Mouse (Mus musculus) left cerebral cortex, adult 9 months (tissue): ENCODE results near the gene Sp3.
A peak's percentile ranks its signal among the peaks of the same experiment; 100 is the strongest.
"Not testable (repeated sequence)": the region's sequence is repeated elsewhere in the genome, so short reads cannot be mapped to it uniquely, and the experiment has no call there.

ENCODE experiments used
- DNase-seq, 2 experiments: peaks; one replicate each; pipeline ENCODE4 v3.0.0; 2022; ENCODE audit warnings: low spot score in 2 of 2

The Sp3 gene

DNA sequence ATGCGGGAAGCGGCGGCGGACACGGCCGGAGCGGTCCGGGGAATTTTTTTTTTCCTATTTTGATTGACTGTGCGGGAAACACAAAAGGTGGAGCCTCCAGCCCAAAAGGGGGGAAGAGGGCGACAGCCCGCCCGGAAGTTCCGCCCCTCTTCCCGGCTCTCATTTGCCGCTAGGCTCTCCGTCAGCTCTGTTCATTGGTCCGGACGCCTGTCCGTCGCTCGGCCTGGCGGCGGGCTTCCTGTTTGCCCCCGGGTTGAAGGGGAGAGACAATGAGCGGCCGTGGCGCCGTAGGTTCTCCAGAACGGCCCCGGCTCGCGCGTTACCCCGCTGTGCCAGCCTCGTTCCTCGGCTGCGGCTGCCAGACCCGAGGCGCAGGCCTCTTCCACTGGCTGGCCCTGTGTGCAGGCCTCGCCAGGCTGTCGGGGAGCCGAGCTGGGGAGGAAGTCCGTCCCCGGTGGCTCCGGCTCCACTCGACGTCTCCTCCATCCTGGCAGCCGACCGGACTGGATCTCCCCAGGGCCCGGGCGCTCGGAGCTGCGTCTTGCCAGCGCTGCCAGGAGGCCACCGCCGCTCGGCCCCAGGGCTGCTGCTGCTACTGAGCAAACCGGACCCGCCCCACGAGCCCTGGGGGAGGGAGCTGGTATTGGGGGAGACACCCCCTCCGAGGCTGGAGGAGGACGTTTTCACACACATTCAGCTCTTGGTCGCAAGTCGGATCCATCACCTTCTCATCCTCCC is at the start of gene Sp3:
TSS of gene Sp3 (minus strand) at position 110 of the 738 bp plus-strand sequence.
- peak; percentile 93 to 97 for DNase-seq

DNA sequence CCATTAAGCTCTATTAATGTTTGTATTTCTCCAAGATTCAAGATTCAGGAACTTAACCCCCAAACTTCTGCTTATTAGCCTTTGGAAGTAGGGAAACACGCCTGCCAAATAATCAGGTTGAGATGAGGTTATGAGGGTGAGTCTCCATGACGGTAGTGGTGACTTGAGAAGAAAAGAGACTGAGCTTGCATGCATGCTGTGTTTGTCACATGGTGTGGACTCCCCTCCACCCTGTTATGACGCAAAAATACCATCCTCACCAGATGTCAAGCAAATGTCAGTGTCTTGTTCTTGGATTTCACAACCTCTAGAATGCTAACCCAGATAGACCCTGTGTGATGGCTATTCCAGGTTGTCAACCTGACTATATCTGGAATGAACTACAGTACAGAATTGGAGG is 49.6 kb upstream of the Sp3 start:
- DNase-seq, result no peak

DNA sequence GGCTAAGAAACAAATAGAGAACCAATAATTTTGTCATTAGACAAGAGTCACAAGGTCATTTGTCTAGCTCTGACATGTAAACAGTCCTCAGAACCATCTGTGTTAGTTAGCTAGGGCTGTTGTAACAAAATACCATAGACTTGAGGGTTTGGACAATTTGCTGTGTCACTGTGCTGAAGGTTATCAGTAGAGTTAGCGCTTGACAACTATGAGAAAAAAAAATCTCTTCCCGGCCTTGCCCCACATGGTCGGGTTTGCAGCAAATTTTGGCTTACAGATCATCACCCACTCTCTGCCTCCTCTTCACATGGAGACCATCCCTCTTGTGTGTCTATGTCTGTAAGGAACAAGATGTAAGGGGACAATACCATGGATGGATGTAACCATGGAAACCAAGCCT is 47.8 kb upstream of the Sp3 start:
- no peak for DNase-seq

DNA sequence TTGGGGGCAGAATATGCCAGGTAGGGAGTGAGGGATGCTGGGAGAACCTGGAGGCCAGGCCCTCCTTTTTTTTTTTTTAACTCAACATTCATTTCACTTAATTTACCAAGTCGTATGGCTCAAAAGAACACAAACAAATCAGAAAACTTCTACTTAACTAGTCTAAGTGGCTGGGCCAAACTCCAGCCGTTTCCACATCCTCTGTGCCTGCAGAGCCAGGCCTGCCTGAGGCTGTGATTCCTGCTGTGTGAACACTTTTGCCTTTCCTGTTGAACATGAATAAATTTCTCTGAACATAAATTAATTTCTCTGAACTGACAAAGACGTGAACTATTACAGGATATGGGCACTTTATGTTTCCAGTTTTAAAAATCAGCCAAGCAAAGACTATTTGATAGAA is 46.9 kb upstream of the Sp3 start:
- no peak for DNase-seq

DNA sequence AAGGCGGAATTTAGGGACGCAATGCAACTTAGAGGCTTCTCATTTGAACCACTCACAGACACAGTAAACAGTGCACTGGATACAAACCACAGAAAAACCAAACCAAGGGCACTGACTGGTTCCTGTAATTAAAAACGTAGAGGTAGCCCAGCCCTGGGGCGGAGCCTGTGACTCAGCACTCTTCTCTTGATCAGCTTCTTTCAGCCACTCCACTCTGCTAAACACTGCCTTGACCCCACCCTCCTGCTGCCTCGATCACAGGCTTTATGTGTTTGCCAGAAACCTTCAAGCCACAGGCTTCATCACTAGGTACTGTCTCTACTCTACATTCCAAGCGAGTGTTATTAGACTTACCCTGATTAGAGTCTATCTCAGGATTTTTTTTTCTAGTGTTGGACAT is 43.6 kb upstream of the Sp3 start:
- no peak for DNase-seq

DNA sequence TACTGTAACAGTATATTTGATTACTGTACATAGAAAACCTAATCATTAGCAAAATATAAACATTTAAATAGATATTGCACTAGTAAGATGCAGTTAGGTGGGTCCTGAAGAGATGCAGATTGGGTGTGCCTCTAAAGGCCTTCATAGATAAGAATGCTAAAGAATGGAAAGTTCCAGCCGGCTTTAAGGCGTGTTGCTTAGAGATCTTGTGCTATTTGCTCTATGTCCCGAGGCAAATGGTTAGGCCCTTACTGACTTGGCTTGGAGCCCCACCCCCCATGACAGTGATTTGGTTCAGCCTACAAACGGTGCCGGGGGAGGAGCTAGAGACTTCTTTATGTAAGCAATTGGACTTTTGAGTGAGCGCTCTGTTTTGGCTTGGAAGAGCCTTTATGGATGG is 40.8 kb upstream of the Sp3 start:
- no peak for DNase-seq

DNA sequence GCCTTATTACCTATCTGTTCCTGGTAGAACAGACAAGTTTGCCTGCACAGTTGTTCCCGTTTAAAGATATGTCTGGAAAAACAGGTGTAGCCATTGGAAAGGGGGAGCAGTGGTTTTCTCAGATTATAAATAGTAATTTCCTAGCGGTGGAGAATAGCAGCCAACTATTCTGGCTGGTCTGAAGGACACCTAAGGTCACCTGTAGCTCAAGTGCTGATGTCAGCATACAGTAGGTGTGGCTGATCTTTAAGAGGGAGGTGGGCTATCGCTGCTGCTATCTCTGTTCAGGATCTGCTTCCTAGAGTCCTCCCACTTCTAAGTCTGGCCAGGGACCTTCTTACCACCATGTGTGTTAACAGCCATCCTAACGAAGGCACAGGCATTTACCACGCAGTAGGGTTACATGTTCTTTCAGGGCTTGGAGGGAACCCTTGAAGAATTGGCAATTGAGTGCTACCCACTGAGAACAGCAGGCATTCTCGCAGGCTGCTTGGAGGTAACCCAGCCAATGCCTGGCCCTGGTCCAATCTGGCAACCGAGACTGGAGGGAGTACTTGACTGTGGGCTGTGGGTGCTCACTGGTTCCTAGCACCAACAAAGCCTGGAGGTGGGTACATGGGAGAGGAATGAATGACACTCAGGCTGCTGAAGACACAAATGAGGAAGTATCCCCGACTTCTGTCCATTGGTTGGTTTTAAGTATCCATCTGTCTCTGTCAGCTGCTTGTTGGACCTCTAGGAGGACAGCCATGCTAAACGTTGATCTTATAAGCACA is 39.3 kb upstream of the Sp3 start:
- DNase-seq, result peak in 1 of 2 experiments; percentile 78

DNA sequence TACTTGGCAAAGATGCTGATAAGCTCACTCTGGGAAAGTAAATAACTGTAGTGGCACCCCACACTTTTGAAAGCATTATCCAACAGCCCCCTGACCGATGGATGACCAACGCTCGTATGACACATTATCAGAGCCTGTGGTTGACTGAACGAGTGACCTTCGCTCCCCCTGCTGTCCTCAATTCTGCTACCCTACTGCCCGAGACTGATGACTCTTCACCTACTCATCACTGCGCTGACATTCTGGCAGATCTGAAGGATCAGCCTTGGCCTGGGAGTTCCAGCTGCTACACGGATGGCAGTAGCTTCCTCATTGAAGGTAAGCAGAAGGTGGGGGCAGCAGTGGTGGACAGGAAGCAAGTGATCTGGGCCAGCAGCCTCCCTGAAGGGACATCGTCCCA is 33.8 kb upstream of the Sp3 start:
- DNase-seq, result not testable (repeated sequence)

DNA sequence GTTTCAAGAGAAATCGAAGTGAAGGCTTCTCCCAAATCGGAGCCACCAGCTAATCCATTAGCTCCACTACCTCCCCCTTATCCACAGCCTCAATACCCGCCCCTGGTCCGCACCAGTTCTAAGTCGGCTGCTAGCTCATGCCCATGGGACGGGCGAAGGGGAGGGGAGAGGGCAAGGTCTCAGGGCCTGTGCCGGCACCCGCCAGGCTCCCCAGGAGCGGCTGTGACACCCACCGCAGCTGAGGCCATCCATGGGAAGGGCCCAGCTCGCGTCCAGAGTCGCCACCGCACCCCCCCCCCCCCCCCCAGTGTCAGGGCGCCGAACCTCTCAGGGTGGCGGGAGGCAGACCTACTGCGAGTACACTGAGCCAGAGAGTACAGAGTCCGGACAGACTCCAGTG is 32.4 kb upstream of the Sp3 start:
- no peak for DNase-seq

DNA sequence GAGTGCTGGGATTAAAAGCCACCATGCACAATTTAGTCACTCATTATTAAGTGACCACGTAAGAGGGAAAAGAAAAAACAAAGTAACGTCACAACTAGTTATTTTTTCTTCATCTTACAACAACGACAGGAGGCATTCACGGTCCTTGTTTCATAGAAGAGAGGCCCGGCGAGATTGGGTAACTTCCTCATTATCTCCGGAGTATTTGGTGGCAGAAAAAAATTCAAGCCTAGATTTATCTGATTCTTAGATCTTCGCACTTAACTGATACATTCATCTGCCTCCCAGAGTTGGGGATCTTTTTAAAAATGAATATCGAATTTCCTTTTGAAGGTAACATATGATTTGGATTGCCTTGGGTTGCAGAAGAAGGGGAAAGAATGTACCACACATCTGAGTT is 27.2 kb upstream of the Sp3 start:
- no peak for DNase-seq

DNA sequence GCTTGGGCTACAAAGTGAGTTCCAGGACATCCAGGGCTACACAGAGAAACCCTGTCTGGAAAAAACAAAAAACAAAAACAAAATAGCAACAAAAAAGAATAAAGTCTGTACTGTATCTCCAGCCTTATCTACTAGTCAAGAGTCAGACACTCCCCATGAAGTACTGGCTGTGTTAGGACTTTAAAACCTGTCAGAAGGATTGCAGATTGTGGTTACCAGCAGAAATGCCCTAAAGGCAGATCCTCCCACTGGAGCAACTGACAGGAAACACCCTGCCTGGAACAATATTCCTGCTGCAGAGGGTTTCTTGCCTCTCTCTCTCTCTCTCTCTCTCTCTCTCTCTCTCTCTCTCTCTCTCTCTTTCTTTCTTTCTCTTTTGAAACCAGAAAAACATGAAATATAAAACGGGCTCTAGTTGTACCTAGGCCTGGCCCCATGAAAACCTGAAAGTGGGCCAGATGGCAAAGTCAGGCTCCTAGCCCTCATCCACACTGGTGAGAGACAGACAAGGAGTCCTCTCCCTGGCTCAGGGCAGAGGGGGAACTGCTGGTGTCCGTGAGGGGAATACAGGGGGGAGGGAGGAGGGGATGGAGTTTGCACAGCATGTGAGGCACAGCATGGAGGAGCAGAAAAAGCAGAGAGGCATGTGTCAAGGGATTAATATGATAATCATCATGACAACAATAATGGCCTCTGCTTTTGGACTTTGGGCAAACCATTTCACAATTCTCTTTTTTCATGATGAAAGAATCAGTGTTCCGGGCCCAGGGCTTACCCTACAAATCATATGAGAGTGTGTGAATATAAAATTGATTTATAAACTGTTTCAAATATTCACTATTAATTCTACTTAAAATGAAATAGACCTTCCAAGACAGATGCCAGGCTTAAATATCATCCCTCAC is 25.6 kb upstream of the Sp3 start:
- no peak for DNase-seq

DNA sequence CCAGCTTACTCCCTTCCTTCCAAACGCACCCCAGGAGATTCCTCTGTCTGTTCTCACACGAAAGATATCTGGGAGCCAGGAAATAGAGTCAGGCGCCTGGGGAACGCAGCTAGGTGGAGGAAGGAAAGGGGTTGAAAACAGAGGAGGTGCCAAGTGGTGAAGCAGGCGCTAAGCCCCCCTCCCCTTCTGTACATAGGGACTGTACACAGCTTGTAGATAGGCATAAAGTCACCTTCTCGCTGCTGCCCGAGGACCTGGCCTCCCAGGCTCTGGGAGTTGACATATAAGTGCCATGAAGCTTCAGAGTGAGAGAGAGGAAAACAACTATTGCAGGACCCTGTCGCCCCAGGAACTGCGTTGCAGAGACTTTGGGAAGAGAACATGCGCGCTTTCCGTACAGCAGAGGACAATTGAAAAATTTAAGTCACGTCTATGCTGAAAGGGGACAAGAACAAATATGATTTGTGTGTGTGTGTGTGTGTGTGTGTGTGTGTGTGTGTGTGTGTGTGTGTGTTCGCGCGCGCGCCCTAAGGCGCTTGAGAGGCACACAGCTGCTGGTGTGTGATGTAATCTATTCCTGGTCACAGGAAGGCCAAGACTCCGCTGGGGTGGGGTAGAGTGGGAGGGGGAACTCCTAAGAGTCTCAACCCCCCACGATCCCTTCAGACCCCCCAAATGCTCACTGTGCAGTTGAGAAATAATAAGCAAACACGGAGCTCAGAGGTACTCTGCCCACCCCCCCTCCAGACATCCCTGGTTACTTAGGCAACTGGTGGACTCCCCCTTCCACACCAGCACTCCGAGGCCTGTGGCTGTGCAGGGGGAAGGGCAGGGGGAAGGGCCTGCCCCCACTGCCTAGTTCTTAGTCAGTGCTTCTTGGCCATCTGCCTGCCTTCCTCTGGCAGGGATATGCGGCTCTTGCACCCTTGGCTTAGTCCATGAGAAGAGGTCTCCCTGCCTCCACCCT is 23.8 kb upstream of the Sp3 start:
- peak in 1 of 2 experiments; percentile 29 for DNase-seq

DNA sequence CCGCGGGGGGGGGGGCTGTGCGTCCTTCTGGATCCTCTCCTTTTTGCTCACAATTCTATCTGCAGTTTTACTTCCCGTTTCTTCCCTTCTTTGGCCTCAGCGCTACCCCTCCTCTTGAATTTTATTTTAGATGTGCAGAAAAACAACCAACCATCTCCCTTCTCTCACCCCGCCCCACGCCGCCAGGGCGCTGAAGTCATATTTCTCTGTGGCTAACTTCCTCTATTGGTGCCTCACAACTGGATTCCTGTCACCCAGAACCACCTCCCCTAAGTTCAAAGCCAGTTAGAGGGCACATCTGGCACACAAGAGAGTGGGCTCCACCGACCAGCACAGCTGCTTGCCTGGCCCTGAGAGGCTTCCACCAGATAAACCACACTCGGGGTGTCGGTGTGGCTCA is 22.8 kb upstream of the Sp3 start:
- no peak for DNase-seq

DNA sequence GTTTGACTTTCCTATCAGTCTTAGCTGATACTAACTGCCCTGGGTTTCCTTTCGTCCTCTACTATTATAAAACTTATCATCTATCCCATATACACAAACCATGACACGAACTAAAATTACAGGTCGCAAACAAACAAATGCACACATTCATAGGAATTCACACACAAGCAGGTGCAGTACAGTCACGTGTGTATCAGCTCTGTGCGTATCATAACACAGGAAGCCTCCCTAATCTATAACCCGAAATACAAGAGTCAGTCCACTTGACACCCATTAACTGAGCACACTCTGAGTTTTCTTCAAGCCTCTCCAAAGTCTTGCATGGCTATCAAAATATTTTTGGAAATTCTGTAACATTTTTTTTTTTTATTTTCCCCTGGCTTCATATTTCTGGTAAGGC is 22.2 kb upstream of the Sp3 start:
- DNase-seq, result no peak

DNA sequence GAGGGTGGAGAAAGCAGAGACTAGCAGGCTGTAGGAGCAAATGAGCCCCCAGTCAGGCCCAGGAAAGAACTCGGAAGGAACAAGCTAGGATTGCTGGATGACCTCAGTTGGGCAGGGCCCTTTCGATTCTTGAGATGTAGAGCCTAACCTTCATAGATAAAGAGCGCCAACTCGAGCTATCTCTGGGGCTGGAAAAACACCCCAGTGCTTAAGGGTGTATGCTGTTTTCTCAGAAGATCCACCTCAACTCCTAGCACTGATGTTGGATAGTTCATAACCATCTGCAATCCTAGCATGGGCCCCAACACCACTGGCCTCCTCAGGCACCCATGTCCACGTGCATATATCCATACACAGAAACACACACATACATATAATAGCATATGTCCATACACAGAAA is 21.7 kb upstream of the Sp3 start:
- DNase-seq, result no peak

DNA sequence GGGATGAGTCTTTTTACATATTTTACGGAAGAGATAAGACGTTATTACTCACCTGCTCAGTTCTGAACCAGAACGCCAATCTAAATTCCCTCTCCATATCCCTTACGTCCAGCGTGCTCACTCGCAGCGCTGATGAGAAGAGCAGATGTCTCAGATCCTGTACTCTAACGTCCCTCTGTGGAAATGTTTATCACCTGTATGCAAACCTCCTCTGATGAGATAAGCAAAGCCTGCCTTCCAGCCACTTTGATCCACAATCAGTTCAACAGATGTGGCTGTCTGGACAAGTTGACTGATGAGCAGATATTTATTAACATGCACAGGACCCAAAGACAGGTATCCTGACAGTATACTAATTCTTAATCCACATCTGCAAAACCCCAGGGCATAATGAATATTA is 19.9 kb upstream of the Sp3 start:
- DNase-seq, result no peak

DNA sequence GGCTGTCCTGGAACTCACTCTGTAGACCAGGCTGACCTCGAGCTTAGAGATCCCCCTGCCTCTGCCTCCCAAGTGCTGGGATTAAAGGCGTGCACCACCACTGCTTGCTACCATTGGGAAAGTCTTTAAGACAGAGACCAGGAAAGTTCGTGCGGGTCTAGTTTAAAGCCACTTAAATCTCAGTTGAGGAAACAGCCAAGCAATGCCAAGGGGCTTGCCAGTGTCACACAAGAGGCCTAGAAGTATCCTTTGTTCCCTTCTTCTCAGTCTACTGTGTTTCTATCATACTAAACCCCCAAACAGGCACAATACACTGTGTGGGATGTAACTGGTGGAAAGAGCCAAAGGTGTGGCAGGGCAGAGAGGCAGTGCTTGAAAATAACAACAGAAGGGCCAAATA is 17.3 kb upstream of the Sp3 start:
- DNase-seq, result no peak

DNA sequence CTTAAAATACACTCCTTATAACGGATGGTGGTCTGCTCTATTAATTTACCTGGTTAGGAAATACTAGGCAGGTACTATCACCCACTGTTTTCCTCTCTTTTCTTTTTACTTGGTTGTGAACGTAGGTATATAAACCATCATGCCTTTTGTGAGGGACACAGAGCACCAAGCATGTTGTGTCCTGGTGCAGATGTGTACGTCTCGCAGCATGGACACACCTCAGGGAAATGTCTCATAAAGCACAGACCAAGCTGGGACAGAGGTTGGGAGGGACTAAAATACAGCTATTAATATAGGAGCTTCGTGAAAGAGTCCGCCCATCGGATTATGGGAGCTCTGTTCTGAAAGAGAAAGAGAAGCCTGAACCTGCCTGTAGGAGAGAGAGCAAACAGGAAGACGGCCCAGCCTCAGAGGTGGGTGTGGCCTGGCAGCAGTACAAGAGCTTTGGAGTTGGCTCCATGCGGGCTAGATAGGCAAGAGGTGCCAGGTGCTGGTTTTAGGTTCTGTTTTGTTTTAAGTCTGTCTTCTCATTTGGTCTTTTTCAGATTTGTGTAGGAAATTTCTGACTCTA is 16.6 kb upstream of the Sp3 start:
- DNase-seq, result no peak

DNA sequence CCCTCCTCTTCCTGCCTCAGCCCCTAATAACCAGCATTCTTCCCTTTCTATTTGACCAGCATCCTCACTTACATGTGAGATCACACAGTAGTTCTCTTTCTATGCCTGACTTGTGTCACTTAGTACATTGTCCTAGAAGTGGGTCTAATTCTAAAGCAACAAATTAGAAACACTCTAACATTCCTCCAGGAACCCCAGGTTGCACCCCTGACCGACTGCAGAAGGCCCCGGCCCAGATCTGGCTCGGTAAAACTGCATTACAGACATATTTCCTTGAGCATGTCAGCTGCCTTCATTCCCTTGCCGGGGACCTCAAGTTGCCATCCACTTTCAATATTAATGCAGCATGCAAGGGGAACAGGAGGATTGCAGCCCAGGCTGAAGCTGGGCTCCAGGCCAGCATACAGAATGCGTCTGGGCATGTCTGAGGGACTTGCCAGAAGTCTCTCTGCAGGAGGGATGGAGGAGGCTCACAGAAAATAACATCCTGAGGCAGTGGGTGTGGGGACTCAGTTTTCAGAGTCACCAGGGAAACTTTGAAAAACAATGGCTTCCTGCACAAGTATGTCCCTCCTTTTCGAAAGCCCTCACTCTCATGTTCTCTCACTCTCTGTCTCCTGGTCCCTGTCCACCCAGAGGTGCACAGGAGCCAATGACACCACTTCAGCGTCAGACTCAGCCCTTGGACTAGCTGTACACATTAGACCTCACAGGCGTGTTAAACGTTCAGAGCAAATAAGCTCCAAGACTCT is 15.3 kb upstream of the Sp3 start:
- peak in 1 of 2 experiments; percentile 71 for DNase-seq

DNA sequence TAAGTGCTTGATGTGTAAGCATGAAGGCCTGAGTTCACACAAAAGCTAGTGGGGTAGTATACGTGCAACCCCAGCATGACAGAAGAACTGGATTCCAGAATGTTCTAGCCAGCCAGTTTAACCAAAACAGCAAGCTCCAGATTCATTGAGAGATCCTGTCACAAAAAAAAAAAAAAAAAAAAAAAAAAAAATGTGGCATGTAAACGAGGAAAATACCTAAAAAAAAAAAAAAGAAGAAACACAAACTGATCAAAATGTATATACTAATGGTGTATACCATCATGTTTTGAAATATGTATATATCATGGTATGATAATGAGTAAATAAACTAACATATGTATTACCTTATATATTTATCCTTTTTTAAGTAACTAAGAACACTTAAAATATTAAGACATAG is 13.9 kb upstream of the Sp3 start:
- DNase-seq, result no peak
